Mouse (Mus musculus) forebrain, embryonic 10.5 days (tissue): ENCODE results near the gene Bmp2k. TPM values are rescaled to one million over a fixed set of nuclear protein-coding genes. Genes with fewer than 3 reads are reported as not detected.

Source experiments
- DNase-seq: peaks from one replicate; pipeline ENCODE4 v3.0.0-alpha.2; 2017; ENCODE audit warnings: low spot score; ENCODE audit errors: extremely low spot score
- H3K27ac ChIP-seq: fragments of 300-500 bp; sonication (generic); 2 replicates; pipeline ENCODE4 v1.5.1; 2016; ENCODE audit warnings: mild to moderate bottlenecking
- H3K27me3 ChIP-seq: fragments of 300-500 bp; sonication (generic); 2 replicates; pipeline ENCODE4 v1.6.1; 2016; ENCODE audit warnings: mild to moderate bottlenecking; ENCODE audit not compliant: poor library complexity, severe bottlenecking
- H3K36me3 ChIP-seq: fragments of 300-500 bp; sonication (generic); replicated peaks from 2 replicates; pipeline ENCODE4 v1.6.1; 2016; ENCODE audit warnings: mild to moderate bottlenecking, moderate library complexity
- H3K4me1 ChIP-seq: fragments of 300-500 bp; sonication (generic); 2 replicates; pipeline ENCODE4 v1.6.1; 2016
- H3K4me3 ChIP-seq: fragments of 300-500 bp; sonication (generic); 2 replicates; pipeline ENCODE4 v1.5.1; 2016; ENCODE audit warnings: mild to moderate bottlenecking, moderate library complexity
- H3K9me3 ChIP-seq: fragments of 300-500 bp; sonication (generic); 2 replicates; pipeline ENCODE4 v1.6.1; 2016; ENCODE audit warnings: mild to moderate bottlenecking, moderate library complexity
- WGBS: fragments of 180-500 bp; shearing (Covaris S2); methylation state at CpG from one replicate; pipeline ENCODE4 v1.1.7; 2016; 5-methylcytosine and 5-hydroxymethylcytosine counted together
- polyA plus RNA-seq: library from polyadenylated mRNA; unstranded; fragments of >200 nt; fragmentation: Nextera tagmentation; extraction: Ambion mirVana; gene quantifications from 2 replicates; pipeline ENCODE4 v1.2.1, GENCODE M21; 2016

Bmp2k gene
- polyA plus RNA-seq, 1 experiment from 2014 or later = 8.8 TPM

- WGBS = 91% methylated on average over 6 of the region's 6 CpGs
- Histone ChIP-seq H3K36me3 (peaks cover 43% of the 10 kb centered on the region), H3K27ac (no peak overlapping the region), H3K4me3 (no peak overlapping the region), H3K9me3 (no peaks in the 10 kb centered on the region), H3K4me1 (peaks cover 9% of the 10 kb centered on the region), H3K27me3 (no peaks in the 10 kb centered on the region)
- no peak for DNase-seq
These were observed 86.2 kb downstream of the Bmp2k start for GRCm38 (mm10) chr5:97083701-97084100.

GRCm38 (mm10) chr5:97084541-97084940 lies 87.1 kb downstream of the Bmp2k start:
- H3K27ac ChIP-seq = no peak overlapping the region
- no peak overlapping the region for H3K4me3 ChIP-seq
- no peaks in the 10 kb centered on the region for H3K27me3 ChIP-seq
- WGBS = 95% methylated on average over 4 of the region's 4 CpGs
- H3K4me1 ChIP-seq = peaks cover 4% of the 10 kb centered on the region
- no peaks in the 10 kb centered on the region for H3K9me3 ChIP-seq
- DNase-seq = no peak
- peaks cover 43% of the 10 kb centered on the region for H3K36me3 ChIP-seq

GRCm38 (mm10) chr5:97085071-97085470 lies 87.6 kb downstream of the Bmp2k start:
- Histone ChIP-seq H3K27me3 (no peaks in the 10 kb centered on the region), H3K36me3 (peaks cover 47% of the 10 kb centered on the region), H3K27ac (no peak overlapping the region), H3K4me3 (no peak overlapping the region), H3K4me1 (0 out of 2 replicates have a peak, but pooled peaks cover 3% of the 10 kb centered on the region), H3K9me3 (no peaks in the 10 kb centered on the region)
- DNase-seq = no peak
- 95% methylated on average over 6 of the region's 6 CpGs for WGBS

DNA sequence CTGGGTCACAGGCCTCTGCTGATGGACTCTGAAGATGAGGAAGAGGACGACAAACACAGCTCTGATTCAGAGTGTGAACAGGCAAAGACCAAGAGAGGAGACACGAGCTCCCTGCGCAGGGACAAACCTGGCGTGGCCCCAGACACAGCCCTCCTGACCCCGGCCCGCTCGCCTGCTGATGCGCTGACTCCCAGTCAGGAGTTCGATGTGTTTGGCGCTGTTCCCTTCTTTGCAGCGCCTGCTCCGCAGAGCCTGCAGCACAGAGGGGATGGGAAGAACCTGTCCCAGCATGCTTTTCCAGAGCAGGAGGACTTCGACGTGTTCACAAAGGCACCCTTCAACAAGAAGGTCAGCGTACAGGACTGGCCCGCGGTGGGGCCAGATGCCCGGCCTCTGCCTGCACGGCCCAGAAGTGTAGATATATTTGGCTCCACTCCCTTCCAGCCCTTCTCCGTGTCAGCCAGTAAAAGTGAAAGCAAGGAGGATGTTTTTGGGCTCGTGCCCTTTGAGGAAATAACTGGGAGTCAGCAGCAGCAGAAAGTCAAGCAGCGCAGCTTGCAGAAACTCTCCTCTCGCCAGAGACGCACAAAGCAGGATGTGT lies 89.6 kb downstream of the Bmp2k start:
- H3K27ac ChIP-seq = no peak overlapping the region
- H3K4me1 ChIP-seq = 0 out of 2 replicates have a peak, but pooled peaks cover 5% of the 10 kb centered on the region
- H3K9me3 ChIP-seq = no peaks in the 10 kb centered on the region
- H3K4me3 ChIP-seq = no peak overlapping the region
- WGBS = 92% methylated on average over 24 of the region's 24 CpGs
- DNase-seq = no peak
- peaks cover 51% of the 10 kb centered on the region for H3K36me3 ChIP-seq
- no peaks in the 10 kb centered on the region for H3K27me3 ChIP-seq

GRCm38 (mm10) chr5:97087746-97088145 lies 90.3 kb downstream of the Bmp2k start:
- H3K36me3 ChIP-seq = peaks cover 51% of the 10 kb centered on the region
- DNase-seq = no peak
- WGBS = 95% methylated on average over 16 of the region's 16 CpGs

GRCm38 (mm10) chr5:97088231-97088630 lies 90.7 kb downstream of the Bmp2k start:
- DNase-seq = no peak
- Histone ChIP-seq H3K9me3 (no peaks in the 10 kb centered on the region), H3K4me3 (no peak overlapping the region), H3K27me3 (no peaks in the 10 kb centered on the region), H3K27ac (no peak overlapping the region), H3K36me3 (peaks cover 46% of the 10 kb centered on the region), H3K4me1 (0 out of 2 replicates have a peak, but pooled peaks cover 5% of the 10 kb centered on the region)
- WGBS = 90% methylated on average over 6 of the region's 6 CpGs

More at GRCm38 (mm10) chr5:97087746-97088145, 90.3 kb downstream of the Bmp2k start:
- H3K9me3 ChIP-seq = no peaks in the 10 kb centered on the region
- no peaks in the 10 kb centered on the region for H3K27me3 ChIP-seq
- no peak overlapping the region for H3K27ac ChIP-seq
- no peak overlapping the region for H3K4me3 ChIP-seq
- H3K4me1 ChIP-seq = 0 out of 2 replicates have a peak, but pooled peaks cover 5% of the 10 kb centered on the region

GRCm38 (mm10) chr5:97089426-97089825 lies 91.9 kb downstream of the Bmp2k start:
- H3K36me3 ChIP-seq = peaks cover 41% of the 10 kb centered on the region

GRCm38 (mm10) chr5:97090034-97090784 lies 92.7 kb downstream of the Bmp2k start:
- no peaks in the 10 kb centered on the region for H3K9me3 ChIP-seq
- H3K4me3 ChIP-seq = no peak overlapping the region
- H3K27me3 ChIP-seq = no peaks in the 10 kb centered on the region
- no peak for DNase-seq
- peaks cover 39% of the 10 kb centered on the region for H3K36me3 ChIP-seq
- H3K4me1 ChIP-seq = 0 out of 2 replicates have a peak, but pooled peaks cover 5% of the 10 kb centered on the region
- 77% methylated on average over 6 of the region's 6 CpGs for WGBS
- no peak overlapping the region for H3K27ac ChIP-seq

More at GRCm38 (mm10) chr5:97089426-97089825, 91.9 kb downstream of the Bmp2k start:
- WGBS = 92% methylated on average over 3 of the region's 3 CpGs
- H3K4me3 ChIP-seq = no peak overlapping the region
- H3K4me1 ChIP-seq = 0 out of 2 replicates have a peak, but pooled peaks cover 5% of the 10 kb centered on the region
- no peak for DNase-seq
- H3K27me3 ChIP-seq = no peaks in the 10 kb centered on the region
- H3K27ac ChIP-seq = no peak overlapping the region
- no peaks in the 10 kb centered on the region for H3K9me3 ChIP-seq

DNA sequence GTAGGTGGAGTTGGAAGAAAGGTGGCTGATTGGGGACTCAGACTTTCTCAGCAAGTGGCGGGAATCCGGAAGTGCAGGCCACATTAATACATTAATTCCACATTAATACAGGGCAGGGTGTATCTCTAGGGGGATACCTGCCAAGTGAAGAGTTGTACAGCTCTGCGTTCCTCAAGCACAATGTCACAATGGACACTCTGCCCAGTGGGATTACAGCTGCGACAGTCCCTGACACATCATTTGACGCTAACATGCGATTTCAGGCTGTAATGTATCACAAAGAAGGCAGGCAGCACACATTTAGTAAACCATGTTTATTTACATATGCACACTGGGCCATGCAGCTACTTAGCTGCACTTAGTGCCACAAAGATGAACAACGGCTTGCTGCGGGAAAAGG lies 95.5 kb downstream of the Bmp2k start:
- H3K27ac ChIP-seq = no peak overlapping the region
- no peak overlapping the region for H3K4me3 ChIP-seq
- peaks cover 10% of the 10 kb centered on the region for H3K4me1 ChIP-seq
- WGBS = 95% methylated on average over 8 of the region's 8 CpGs
- no peaks in the 10 kb centered on the region for H3K9me3 ChIP-seq
- H3K36me3 ChIP-seq = peaks cover 34% of the 10 kb centered on the region
- no peak for DNase-seq
- no peaks in the 10 kb centered on the region for H3K27me3 ChIP-seq

GRCm38 (mm10) chr5:97095335-97095734 lies 97.8 kb downstream of the Bmp2k start:
- Histone ChIP-seq H3K36me3 (peaks cover 32% of the 10 kb centered on the region), H3K4me3 (no peak overlapping the region), H3K27me3 (no peaks in the 10 kb centered on the region), H3K4me1 (peaks cover 5% of the 10 kb centered on the region), H3K27ac (no peak overlapping the region), H3K9me3 (no peaks in the 10 kb centered on the region)
- DNase-seq = no peak
- WGBS = 71% methylated on average over 13 of the region's 13 CpGs

- Histone ChIP-seq H3K4me1 (peaks cover 5% of the 10 kb centered on the region), H3K36me3 (peaks cover 49% of the 10 kb centered on the region), H3K4me3 (no peak overlapping the region), H3K9me3 (no peaks in the 10 kb centered on the region), H3K27ac (no peak overlapping the region), H3K27me3 (no peaks in the 10 kb centered on the region)
- no peak for DNase-seq
- WGBS = 78% methylated on average over 9 of the region's 9 CpGs
These were observed 100.1 kb downstream of the Bmp2k start for GRCm38 (mm10) chr5:97097631-97098041.

DNA sequence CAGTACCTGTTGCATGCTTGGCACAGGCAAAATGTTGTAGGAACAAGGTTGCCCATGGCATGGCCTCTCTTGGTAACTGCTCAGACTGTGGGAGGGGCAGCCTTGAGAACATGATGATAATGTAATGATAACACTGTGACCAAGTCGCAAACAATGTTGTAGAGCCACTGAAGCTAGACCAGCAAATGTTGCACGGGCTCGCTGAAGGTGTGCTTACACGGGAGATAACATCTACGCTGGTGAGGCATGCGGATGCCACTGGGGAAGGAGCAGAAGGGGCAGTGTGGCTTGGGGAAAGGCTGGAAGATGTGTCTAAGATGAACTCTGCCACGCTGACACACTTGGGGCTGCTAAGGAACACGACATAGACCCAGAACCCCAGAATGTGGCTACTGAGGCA lies 102.5 kb downstream of the Bmp2k start:
- Histone ChIP-seq H3K9me3 (no peaks in the 10 kb centered on the region), H3K36me3 (peaks cover 51% of the 10 kb centered on the region), H3K27ac (no peak overlapping the region), H3K4me3 (no peak overlapping the region), H3K27me3 (no peaks in the 10 kb centered on the region), H3K4me1 (peaks cover 5% of the 10 kb centered on the region)
- no peak for DNase-seq
- 92% methylated on average over 8 of the region's 8 CpGs for WGBS

GRCm38 (mm10) chr5:97108333-97108732 lies 110.8 kb downstream of the Bmp2k start:
- Histone ChIP-seq H3K4me3 (no peak overlapping the region), H3K4me1 (peaks cover 13% of the 10 kb centered on the region), H3K9me3 (no peaks in the 10 kb centered on the region), H3K27ac (no peak overlapping the region), H3K27me3 (no peaks in the 10 kb centered on the region), H3K36me3 (peaks cover 26% of the 10 kb centered on the region)
- 92% methylated on average over 5 of the region's 5 CpGs for WGBS
- no peak for DNase-seq
